Mouse (Mus musculus) heart, adult 2 months (tissue): ENCODE measurements around the gene Itih1. TPM values are rescaled to one million over a fixed set of nuclear protein-coding genes. Genes with fewer than 3 reads are reported as not detected.

Experiments
- DNase-seq, 2 experiments: peaks; one replicate each; pipeline ENCODE4 v3.0.0; 2021
- H3K27ac ChIP-seq: fragments of 200-600 bp; 2 replicates; pipeline ENCODE4 v1.8.1; 2022
- H3K27me3 ChIP-seq: fragments of 200-500 bp; 2 replicates; pipeline ENCODE4 v1.6.1; 2012; ENCODE audit warnings: mild to moderate bottlenecking, low read length, inconsistent platforms, mixed read lengths; ENCODE audit not compliant: control insufficient read depth, insufficient read depth
- H3K36me3 ChIP-seq: fragments of 200-500 bp; 2 replicates; pipeline ENCODE4 v1.6.1; 2012; ENCODE audit warnings: low read length, inconsistent platforms; ENCODE audit not compliant: control insufficient read depth, insufficient read depth
- H3K4me1 ChIP-seq: fragments of 200-500 bp; 2 replicates; pipeline ENCODE4 v1.6.1; 2011; ENCODE audit warnings: low read length; ENCODE audit not compliant: control insufficient read depth, insufficient read depth
- H3K4me3 ChIP-seq: fragments of 200-600 bp; 2 replicates; pipeline ENCODE4 v1.8.1; 2022
- H3K79me2 ChIP-seq: fragments of 200-500 bp; replicated peaks from 2 replicates; pipeline ENCODE4 v1.6.1; 2012; ENCODE audit warnings: mild to moderate bottlenecking, inconsistent platforms, low read length, moderate library complexity, mixed read lengths; ENCODE audit not compliant: control insufficient read depth, insufficient read depth
- H3K9ac ChIP-seq: fragments of 200-500 bp; 2 replicates; pipeline ENCODE4 v1.6.1; 2012; ENCODE audit warnings: low read depth, mild to moderate bottlenecking, control low read depth, inconsistent platforms, low read length, mixed read lengths
- CTCF ChIP-seq: fragments of 200-600 bp; IDR thresholded peaks from 2 replicates; pipeline ENCODE4 v1.8.1; 2022; ENCODE audit warnings: antibody characterized with exemption, mild to moderate bottlenecking, moderate library complexity
- EP300 ChIP-seq: fragments of 200-500 bp; IDR thresholded peaks from 2 replicates; pipeline ENCODE4 v1.6.1; 2011; ENCODE audit warnings: low read depth, low read length, control low read depth; ENCODE audit not compliant: insufficient read depth
- POLR2A ChIP-seq: fragments of 200-500 bp; IDR thresholded peaks from 2 replicates; pipeline ENCODE4 v1.6.1; 2011; ENCODE audit warnings: mild to moderate bottlenecking, low read depth, low read length, control low read depth; ENCODE audit not compliant: insufficient read depth
- WGBS: fragments of 180-500 bp; shearing (Covaris S2); methylation state at CpG from one replicate; pipeline ENCODE4 v1.1.7; 2018; 5-methylcytosine and 5-hydroxymethylcytosine counted together
- intact Hi-C: fragments of 180-260 bp; cut with DNase I; formaldehyde crosslinking; loops from one replicate; pipeline ENCODE4 v1.15.1; 2025
- polyA plus RNA-seq: library from polyadenylated mRNA; depleted of rRNA; stranded (reverse); fragments of >200 nt; gene quantifications from 2 replicates; pipeline ENCODE4 v1.2.3, GENCODE M21; 2012; rRNA removed
- total RNA-seq, 2 experiments: library from RNA; stranded (reverse); gene quantifications; 2 replicates each; pipeline ENCODE4 v1.2.3; 2021

Itih1 gene
- total and polyA plus RNA-seq, 3 experiments: 0.04 TPM; not detected in 2

- Histone ChIP-seq H3K9ac (no peak overlapping the region), H3K27ac (no peak overlapping the region), H3K36me3 (no peaks in the 10 kb centered on the region), H3K4me3 (no peak overlapping the region), H3K4me1 (peaks cover 11% of the 10 kb centered on the region), H3K27me3 (no peaks in the 10 kb centered on the region), H3K79me2 (no peaks in the 10 kb centered on the region)
- WGBS: 95% methylated on average over 3 of the region's 3 CpGs
- no peak for DNase-seq
- TF ChIP-seq EP300 (no peak), CTCF (no peak; the same call in 1 of the 2 replicates), POLR2A (no peak)
- intact Hi-C loops: loop anchor here (1.0 to 5.0 kb wide), 2 partner anchors 14 to 66 kb away; no protein-coding TSS in a partner anchor
Observed at GRCm38 (mm10) chr14:30881718-30882108, 61.4 kb downstream of the Itih1 start.

- intact Hi-C loops: loop anchor here (1.0 to 5.0 kb wide), 2 partner anchors 14 to 66 kb away; no protein-coding TSS in a partner anchor
- TF ChIP-seq CTCF: peak; percentile 92
- no peak for TF ChIP-seq POLR2A
- DNase-seq: peak; percentile 52 to 82
- Histone ChIP-seq H3K27ac (peak overlapping the region; percentile 85; the same call in 1 of the 2 replicates), H3K36me3 (no peaks in the 10 kb centered on the region), H3K4me3 (no peak overlapping the region), H3K9ac (no peak overlapping the region), H3K27me3 (no peaks in the 10 kb centered on the region), H3K4me1 (peaks cover 13% of the 10 kb centered on the region), H3K79me2 (no peaks in the 10 kb centered on the region)
- 78% methylated on average over 17 of the region's 17 CpGs for WGBS
Observed at GRCm38 (mm10) chr14:30880811-30881717, 62.0 kb downstream of the Itih1 start.

- peak overlapping the region; percentile 85 for H3K27ac ChIP-seq
- WGBS: 66% methylated on average over 8 of the region's 8 CpGs
- H3K36me3 ChIP-seq: no peaks in the 10 kb centered on the region
- TF ChIP-seq CTCF (no peak), POLR2A (no peak), EP300 (no peak)
- DNase-seq: no peak
- no peaks in the 10 kb centered on the region for H3K79me2 ChIP-seq
- H3K9ac ChIP-seq: peak overlapping the region; percentile 55; the same call in 1 of the 2 replicates
- peak overlapping the region; percentile 31; the same call in 1 of the 2 replicates for H3K4me3 ChIP-seq
- H3K27me3 ChIP-seq: no peaks in the 10 kb centered on the region
- intact Hi-C loops: loop anchor here (5.0 kb wide), 1 partner anchor 67 kb away; no protein-coding TSS in a partner anchor
- peaks cover 13% of the 10 kb centered on the region for H3K4me1 ChIP-seq
Observed at GRCm38 (mm10) chr14:30880251-30880650, 62.8 kb downstream of the Itih1 start.

- no peaks in the 10 kb centered on the region for H3K36me3 ChIP-seq
- intact Hi-C loops: loop anchor here (5.0 kb wide), 1 partner anchor 68 kb away; no protein-coding TSS in a partner anchor
- DNase-seq: no peak
- H3K27me3 ChIP-seq: no peaks in the 10 kb centered on the region
- H3K4me1 ChIP-seq: peaks cover 13% of the 10 kb centered on the region
- TF ChIP-seq CTCF: no peak
- no peak for TF ChIP-seq POLR2A
- no peak for TF ChIP-seq EP300
- WGBS: 72% methylated on average over 9 of the region's 9 CpGs
- no peaks in the 10 kb centered on the region for H3K79me2 ChIP-seq
- peak overlapping the region; percentile 31 for H3K4me3 ChIP-seq
- H3K27ac ChIP-seq: peak overlapping the region; percentile 85
- H3K9ac ChIP-seq: peak overlapping the region; percentile 55
Observed at GRCm38 (mm10) chr14:30879794-30880193, 63.3 kb downstream of the Itih1 start.

Other genes with a start within 250 kb of the Itih1 start
- 10 to 100 TPM; 12.9 to 14.2 TPM for gene Sfmbt1, start 228.4 kb downstream of the Itih1 start, total RNA-seq
- 1.6 and 2.8 TPM in 2 replicates for gene Sfmbt1, start 228.4 kb downstream of the Itih1 start, polyA plus RNA-seq
- 1 to 10 TPM; 7.3 to 9.4 TPM for gene Tmem110, start 117.7 kb downstream of the Itih1 start, total RNA-seq
- 13.1 and 14.3 TPM in 2 replicates for gene Tmem110, start 117.7 kb downstream of the Itih1 start, polyA plus RNA-seq
- gene Mustn1, start 64.1 kb downstream of the Itih1 start, total RNA-seq: 10 to 100 TPM; 14.4 to 15.9 TPM
- 13.6 and 17.7 TPM in 2 replicates for gene Mustn1, start 64.1 kb downstream of the Itih1 start, polyA plus RNA-seq
- 1 to 10 TPM; 7.1 to 7.3 TPM for gene Itih4, start 56.8 kb downstream of the Itih1 start, total RNA-seq
- gene Itih4, start 56.8 kb downstream of the Itih1 start, polyA plus RNA-seq: 4.7 and 7.0 TPM in 2 replicates
- under 1 TPM; 0.82 to 0.86 TPM for gene Itih3, start 19.5 kb downstream of the Itih1 start, total RNA-seq
- 0.25 and 0.44 TPM in 2 replicates for gene Itih3, start 19.5 kb downstream of the Itih1 start, polyA plus RNA-seq
- gene Nek4, start 8.1 kb upstream of the Itih1 start, total RNA-seq: 1 to 10 TPM; 4.0 to 5.6 TPM
- 1.7 and 3.2 TPM in 2 replicates for gene Nek4, start 8.1 kb upstream of the Itih1 start, polyA plus RNA-seq
- gene Glt8d1, start 58.1 kb upstream of the Itih1 start, total RNA-seq: 10 to 100 TPM; 24.6 to 25.1 TPM
- gene Glt8d1, start 58.1 kb upstream of the Itih1 start, polyA plus RNA-seq: 18.4 and 30.1 TPM in 2 replicates
- gene Spcs1, start 58.4 kb upstream of the Itih1 start, total RNA-seq: 100 to 1,000 TPM; 123 to 137 TPM
- gene Spcs1, start 58.4 kb upstream of the Itih1 start, polyA plus RNA-seq: 145 and 289 TPM in 2 replicates
- gene Pbrm1, start 75.8 kb upstream of the Itih1 start, total RNA-seq: 10 to 100 TPM; 49.6 to 52.8 TPM
- 7.7 and 15.7 TPM in 2 replicates for gene Pbrm1, start 75.8 kb upstream of the Itih1 start, polyA plus RNA-seq
- gene Gnl3, start 75.9 kb upstream of the Itih1 start, total RNA-seq: 10 to 100 TPM; 26.2 to 27.6 TPM
- gene Gnl3, start 75.9 kb upstream of the Itih1 start, polyA plus RNA-seq: 8.1 and 19.2 TPM in 2 replicates
- 10 to 100 TPM; 61.1 to 81.3 TPM for gene Smim4, start 185.7 kb upstream of the Itih1 start, total RNA-seq
- 57.5 and 81.7 TPM in 2 replicates for gene Smim4, start 185.7 kb upstream of the Itih1 start, polyA plus RNA-seq
- 10 to 100 TPM; 18.7 to 21.8 TPM for gene Nt5dc2, start 187.8 kb upstream of the Itih1 start, total RNA-seq
- gene Nt5dc2, start 187.8 kb upstream of the Itih1 start, polyA plus RNA-seq: 52.5 and 82.7 TPM in 2 replicates
- gene Stab1, start 225.4 kb upstream of the Itih1 start, total RNA-seq: 10 to 100 TPM; 64.2 to 65.0 TPM
- gene Stab1, start 225.4 kb upstream of the Itih1 start, polyA plus RNA-seq: 77.0 and 90.8 TPM in 2 replicates